Mouse (Mus musculus) layer of hippocampus, postnatal 14 days (tissue): ENCODE measurements around the gene 0610009B22Rik. TPM values are rescaled to one million over a fixed set of nuclear protein-coding genes. Genes with fewer than 3 reads are reported as not detected.

ENCODE experiments used
- DNase-seq, 2 experiments: peaks; one replicate each; pipeline ENCODE4 v3.0.0; 2021 to 2022; ENCODE audit warnings: low spot score in 2 of 2, mixed read lengths in 1 of 2
- total RNA-seq, 2 experiments: library from RNA; stranded (reverse); gene quantifications; 2 replicates each; pipeline ENCODE4 v1.2.3; 2021

Gene 0610009B22Rik
- total RNA-seq, 2 experiments from 2014 or later: 32.6 to 37.7 TPM

- no peak for DNase-seq
These were observed 50.2 kb downstream of the 0610009B22Rik start for GRCm38 (mm10) chr11:51638497-51638896.

- no peak for DNase-seq
These were observed 50.7 kb downstream of the 0610009B22Rik start for GRCm38 (mm10) chr11:51637971-51638414.

GRCm38 (mm10) chr11:51636323-51636684 lies 52.4 kb downstream of the 0610009B22Rik start:
- DNase-seq: peak in 1 of 2 experiments; percentile 51

- peak; percentile 94 to 95 for DNase-seq
These were observed 53.0 kb downstream of the 0610009B22Rik start, which contains the start of gene Rmnd5b for GRCm38 (mm10) chr11:51635525-51636322. Rmnd5b (minus strand) TSS chr11:51635896.

Other genes starting within 250 kb of the 0610009B22Rik start
- gene Phykpl, start 104.1 kb downstream of the 0610009B22Rik start, total RNA-seq: 10 to 100 TPM in 1 of 2 experiments, 1 to 10 TPM in 1; 9.1 to 11.7 TPM
- gene Hnrnpab, start 82.0 kb downstream of the 0610009B22Rik start, total RNA-seq: 100 to 1,000 TPM; 166 to 174 TPM
- gene Nhp2, start 69.1 kb downstream of the 0610009B22Rik start, total RNA-seq: 10 to 100 TPM; 50.1 to 53.0 TPM
- 10 to 100 TPM; 60.5 to 65.1 TPM for gene Rmnd5b, start 53.0 kb downstream of the 0610009B22Rik start, total RNA-seq
- 10 to 100 TPM; 11.4 to 12.1 TPM for gene N4bp3, start 38.0 kb downstream of the 0610009B22Rik start, total RNA-seq
- 1 to 10 TPM in 1 of 2 experiments, under 1 TPM in 1; 0.88 to 1.3 TPM for gene D930048N14Rik, start 37.9 kb downstream of the 0610009B22Rik start, total RNA-seq
- gene Sec24a, start 74.8 kb upstream of the 0610009B22Rik start, total RNA-seq: 10 to 100 TPM; 23.1 to 23.7 TPM
- 10 to 100 TPM; 71.8 to 74.5 TPM for gene Sar1b, start 74.8 kb upstream of the 0610009B22Rik start, total RNA-seq
- 10 to 100 TPM; 14.5 to 15.0 TPM for gene Jade2, start 168.8 kb upstream of the 0610009B22Rik start, total RNA-seq